Mouse (Mus musculus) T-helper 1 cell (primary cell): Measurements from ENCODE around the gene Hnrnpab.
"Not testable (repeated sequence)": the region's sequence is repeated elsewhere in the genome, so short reads cannot be mapped to it uniquely, and the experiment has no call there.

ENCODE experiments used
- in situ Hi-C: fragments of 300-600 bp; cut with MboI, MseI; formaldehyde crosslinking; loops from one replicate; pipeline ENCODE4 v1.15.1; 2025; ENCODE audit warnings: high pct_unique_total_duplicates

The Hnrnpab gene

DNA sequence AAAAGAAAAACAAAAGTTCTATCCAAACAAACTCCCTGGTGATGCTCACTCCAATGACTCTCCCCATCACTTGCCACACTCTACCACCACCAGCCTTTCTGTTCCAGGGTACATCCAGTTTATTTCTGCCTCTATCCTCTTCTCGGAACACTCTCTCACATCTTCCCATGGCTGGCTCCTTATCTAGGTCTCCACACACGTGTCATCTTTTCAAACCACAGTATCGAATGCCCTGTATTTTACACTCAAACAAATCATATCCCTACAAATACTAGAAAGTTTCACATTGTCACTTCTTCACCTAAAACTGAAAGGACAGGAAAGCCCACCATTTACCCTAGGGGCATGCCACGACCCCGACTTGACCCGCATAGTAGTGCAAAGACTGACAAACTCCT is 28.5 kb upstream of the Hnrnpab start:
- in situ Hi-C loops, result no loop called here

GRCm38 (mm10) chr11:51633721-51634120 is 27.1 kb upstream of the Hnrnpab start:
- in situ Hi-C loops, result no loop called here

DNA sequence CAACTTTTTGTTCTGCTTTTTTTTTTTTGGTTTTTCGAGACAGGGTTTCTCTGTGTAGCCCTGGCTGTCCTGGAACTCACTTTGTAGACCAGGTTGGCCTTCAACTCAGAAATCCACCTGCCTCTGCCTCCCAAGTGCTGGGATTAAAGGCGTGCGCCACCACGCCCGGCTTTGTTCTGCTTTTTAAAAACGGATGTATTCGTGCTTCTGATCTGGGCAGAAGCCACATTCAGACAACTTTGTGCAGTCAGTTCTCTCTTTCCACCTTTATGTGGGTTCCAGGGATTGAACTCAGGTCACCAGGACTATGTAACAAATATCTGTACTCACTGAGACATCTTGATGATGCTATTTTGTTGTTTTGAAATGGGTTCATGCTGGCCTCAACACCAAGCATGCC is 26.6 kb upstream of the Hnrnpab start:
- in situ Hi-C loops, result not testable (repeated sequence)

DNA sequence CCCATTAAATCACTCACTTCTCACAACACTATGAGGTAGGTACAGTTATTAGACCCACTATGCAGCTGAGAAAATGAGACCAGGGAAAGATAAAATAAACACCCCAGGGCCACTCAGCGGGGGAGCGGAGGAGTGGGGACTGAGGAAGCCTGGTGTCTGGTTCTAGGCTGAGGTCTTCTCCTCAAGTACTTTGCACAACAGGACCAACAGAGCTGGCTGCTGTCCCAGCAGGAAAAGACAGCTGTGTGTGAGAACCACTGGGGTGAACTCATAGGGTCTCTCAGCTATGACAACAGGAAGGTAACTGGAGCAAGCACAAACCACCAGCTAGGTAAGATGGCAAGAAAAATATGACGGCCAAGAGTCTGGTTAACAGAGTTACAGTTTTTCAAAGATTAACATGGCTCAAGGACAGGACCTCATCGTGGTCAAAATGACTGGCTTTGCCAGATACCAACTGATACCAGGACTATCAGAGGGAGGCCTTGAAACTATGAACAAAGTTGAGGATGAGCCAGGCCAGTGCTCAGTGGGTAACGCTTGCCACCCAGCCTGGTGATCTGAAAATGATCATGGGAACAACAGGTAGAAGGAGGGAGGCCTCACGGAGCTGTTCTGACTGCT is 25.6 kb upstream of the Hnrnpab start:
- in situ Hi-C loops, result no loop called here

DNA sequence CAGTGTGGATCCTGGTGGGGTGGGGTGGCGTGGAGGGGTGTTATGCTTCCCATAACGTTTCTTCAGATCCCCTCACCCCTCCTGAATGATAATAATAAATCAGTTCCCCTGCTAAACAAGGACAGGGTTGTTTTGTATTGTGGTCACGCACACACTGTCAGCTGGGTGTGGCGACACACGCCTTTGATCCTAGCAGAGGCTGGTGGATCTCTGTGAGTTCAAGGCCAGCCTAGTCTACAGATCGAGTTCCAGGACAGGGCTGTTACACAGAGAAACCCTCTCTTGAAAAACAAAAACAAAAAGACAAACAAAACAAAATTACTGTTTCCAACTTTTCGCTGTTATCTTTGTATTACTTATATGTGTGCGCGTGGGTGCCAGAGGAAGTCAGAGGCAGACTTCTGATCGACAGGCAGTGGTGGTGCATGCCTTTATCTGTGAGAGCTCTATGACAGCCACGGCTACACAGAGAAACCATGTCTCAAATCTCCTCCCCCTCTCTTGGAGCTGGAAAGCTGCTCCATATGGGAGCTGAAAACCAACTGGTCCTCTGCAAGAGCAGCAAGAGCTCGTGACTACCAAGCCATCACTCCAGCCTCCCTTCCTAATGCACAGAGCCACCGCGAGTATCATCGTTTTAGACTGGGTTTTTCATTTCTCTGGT is 23.1 kb upstream of the Hnrnpab start:
- in situ Hi-C loops, result no loop called here

- in situ Hi-C loops, result no loop called here
These were observed 21.3 kb upstream of the Hnrnpab start for GRCm38 (mm10) chr11:51627907-51628306.

DNA sequence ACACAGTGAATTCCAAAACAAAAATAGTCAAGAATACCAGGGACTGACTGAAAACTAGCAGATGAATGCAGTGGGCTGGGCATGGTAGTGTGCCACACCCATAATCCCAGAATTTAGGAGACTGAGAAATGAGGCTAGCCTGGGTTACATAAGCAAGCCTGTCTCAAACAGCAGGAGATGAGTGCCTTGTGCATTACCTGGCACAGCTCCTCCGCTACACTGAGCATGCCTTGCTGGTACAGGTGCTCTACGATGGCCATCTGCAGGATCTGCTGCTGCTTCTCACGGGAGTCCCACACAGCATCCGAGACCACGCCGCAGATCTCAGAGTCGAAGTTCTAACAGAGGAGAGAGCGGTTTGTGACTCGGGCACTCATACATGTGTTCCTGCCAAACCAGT is 20.8 kb upstream of the Hnrnpab start:
- in situ Hi-C loops, result no loop called here

- in situ Hi-C loops, result no loop called here
These were observed 18.7 kb upstream of the Hnrnpab start for GRCm38 (mm10) chr11:51625187-51625820.

- in situ Hi-C loops, result no loop called here
These were observed 16.4 kb upstream of the Hnrnpab start for GRCm38 (mm10) chr11:51622971-51623491.

- in situ Hi-C loops, result no loop called here
These were observed 15.1 kb upstream of the Hnrnpab start for GRCm38 (mm10) chr11:51621776-51622175.

DNA sequence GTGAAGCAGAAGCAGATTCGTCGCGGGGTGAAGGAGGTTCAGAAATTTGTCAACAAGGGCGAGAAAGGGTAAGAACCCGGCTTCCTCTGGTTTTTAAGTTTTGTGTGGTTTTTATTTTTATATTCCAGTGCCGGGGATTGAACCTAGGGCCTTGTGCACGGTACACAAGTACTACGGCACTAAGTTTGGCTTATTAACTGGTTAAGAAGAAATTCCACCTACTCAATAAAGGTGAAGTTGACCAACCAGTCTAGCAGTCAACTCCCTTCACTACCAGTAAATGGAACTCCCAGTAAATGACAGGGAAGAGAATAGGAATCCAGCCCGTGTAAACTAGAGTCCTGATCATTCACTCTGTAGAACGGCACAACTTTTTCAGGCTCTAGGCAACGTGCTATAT is 13.4 kb upstream of the Hnrnpab start:
- in situ Hi-C loops, result no loop called here

GRCm38 (mm10) chr11:51619409-51620060 is 12.9 kb upstream of the Hnrnpab start, which contains the start of gene Nhp2:
Gene Nhp2, plus strand, starts transcription at chr11:51619735.
- in situ Hi-C loops, result loop anchor here (5.0 kb wide), 1 partner anchor 63 kb away; no protein-coding TSS in a partner anchor

DNA sequence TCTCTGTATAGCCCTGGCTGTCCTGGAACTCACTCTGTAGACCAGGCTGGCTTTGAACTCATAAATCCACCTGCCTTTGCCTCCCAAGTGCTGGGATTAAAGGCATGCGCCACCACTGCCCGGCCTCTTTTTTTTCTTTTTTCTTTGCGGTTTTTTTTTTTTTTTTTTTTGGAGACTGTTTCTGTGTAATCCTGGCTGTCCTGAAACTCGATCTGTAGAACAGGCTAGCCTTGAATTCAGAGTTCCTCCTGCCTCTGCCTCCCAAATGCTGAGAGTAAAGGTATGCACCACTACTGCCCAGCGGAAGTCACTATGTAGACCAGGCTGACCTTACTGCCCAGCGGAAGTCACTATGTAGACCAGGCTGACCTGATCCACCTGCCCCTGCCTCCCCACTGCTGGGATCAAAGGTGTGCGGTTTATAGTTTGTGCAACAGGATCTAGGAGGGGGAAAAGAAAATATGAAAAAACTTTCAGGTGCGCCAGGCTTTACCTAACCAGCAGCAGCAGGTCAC is 12.3 kb upstream of the Hnrnpab start:
- in situ Hi-C loops, result loop anchor here (5.0 kb wide), 1 partner anchor 63 kb away; no protein-coding TSS in a partner anchor

GRCm38 (mm10) chr11:51617693-51618092 is 11.0 kb upstream of the Hnrnpab start:
- in situ Hi-C loops, result loop anchor here (5.0 kb wide), 1 partner anchor 65 kb away; no protein-coding TSS in a partner anchor

- in situ Hi-C loops, result loop anchor here (5.0 kb wide), 1 partner anchor 66 kb away; no protein-coding TSS in a partner anchor
These were observed 9.5 kb upstream of the Hnrnpab start for GRCm38 (mm10) chr11:51616113-51616512.

GRCm38 (mm10) chr11:51615601-51616000 is 9.0 kb upstream of the Hnrnpab start:
- in situ Hi-C loops, result loop anchor here (5.0 kb wide), 1 partner anchor 67 kb away; no protein-coding TSS in a partner anchor

DNA sequence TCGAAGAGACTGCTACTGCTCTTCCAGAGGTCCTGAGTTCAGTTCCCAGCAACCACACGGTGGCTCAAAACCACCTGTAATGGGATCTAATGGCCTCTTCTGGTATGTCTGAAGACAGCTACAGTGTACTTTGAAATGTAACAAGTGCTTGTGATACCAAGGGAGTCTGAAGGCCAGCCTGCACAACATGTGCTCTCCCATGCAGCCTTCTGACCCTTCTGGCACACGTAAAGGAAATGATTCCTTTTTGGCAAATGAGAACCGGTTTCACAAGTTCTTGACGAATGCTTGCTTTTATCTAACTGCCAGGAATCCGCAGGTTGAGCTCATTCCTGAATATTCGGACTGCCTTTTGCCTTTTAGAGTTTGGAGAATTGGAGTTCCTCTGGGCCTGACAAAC is 8.5 kb upstream of the Hnrnpab start:
- in situ Hi-C loops, result loop anchor here (5.0 kb wide), 1 partner anchor 67 kb away; no protein-coding TSS in a partner anchor

GRCm38 (mm10) chr11:51614256-51614655 is 7.6 kb upstream of the Hnrnpab start:
- in situ Hi-C loops, result no loop called here

DNA sequence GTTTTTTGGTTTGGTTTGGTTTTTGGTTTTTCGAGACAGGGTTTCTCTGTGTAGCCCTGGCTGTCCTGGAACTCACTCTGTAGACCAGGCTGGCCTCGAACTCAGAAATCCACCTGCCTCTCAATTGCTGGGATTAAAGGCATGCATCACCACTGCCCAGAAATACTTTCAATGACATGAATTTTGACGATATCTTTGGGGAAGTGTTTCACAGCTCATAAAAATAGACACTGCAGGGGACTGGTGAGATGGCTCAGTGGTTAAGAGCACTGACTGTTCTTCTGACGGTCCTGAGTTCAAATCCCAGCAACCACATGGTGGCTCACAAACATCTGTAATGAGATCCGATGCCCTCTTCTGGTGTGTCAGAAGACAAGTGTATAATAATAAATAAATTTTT is 3.3 kb upstream of the Hnrnpab start:
- in situ Hi-C loops, result loop anchor here (10.0 kb wide), 1 partner anchor 1685 kb away; no protein-coding TSS in a partner anchor

DNA sequence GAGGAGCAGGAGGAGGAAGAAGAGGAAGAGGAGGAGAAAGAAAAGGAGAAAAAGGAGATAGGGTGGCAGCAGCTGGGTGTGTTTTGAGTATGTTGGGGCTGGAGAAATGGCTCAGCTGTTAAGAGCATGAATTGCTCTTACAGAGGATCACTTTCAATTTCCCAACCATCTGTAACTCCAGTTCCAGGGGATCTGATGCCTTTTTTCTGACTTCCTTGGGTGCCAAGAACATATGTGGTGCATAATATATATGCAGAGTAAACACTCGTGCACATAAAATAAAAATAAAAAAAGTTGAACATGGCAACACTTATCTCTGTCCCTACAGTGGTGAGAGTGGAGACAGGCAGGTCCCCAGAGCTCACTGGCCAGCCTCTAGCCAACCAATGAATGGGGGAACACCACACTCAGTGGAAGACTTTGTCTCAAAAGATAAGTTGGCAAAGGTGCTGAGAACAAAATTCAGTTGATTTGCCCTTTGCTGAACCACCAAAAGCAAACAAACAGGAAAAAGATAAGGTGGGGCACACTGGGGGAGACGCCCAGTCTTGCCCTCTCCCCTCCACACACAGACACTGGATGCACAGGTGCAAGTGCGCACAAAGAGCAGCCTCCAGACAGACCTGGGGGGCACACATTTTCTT is 2.7 kb upstream of the Hnrnpab start:
- in situ Hi-C loops, result loop anchor here (10.0 kb wide), 1 partner anchor 1685 kb away; no protein-coding TSS in a partner anchor
